Mouse (Mus musculus) neural tube, embryonic 15.5 days (tissue): ENCODE data around the gene Sdad1. TPM values are rescaled to one million over a fixed set of nuclear protein-coding genes. Genes with fewer than 3 reads are reported as not detected.
A peak's percentile ranks its signal among the peaks of the same experiment; 100 is the strongest.
"Not testable (repeated sequence)": the region's sequence is repeated elsewhere in the genome, so short reads cannot be mapped to it uniquely, and the experiment has no call there.

ENCODE experiments used
- ATAC-seq: fragments of 200-750 bp; cut with Nextera tagmentation; 2 replicates; pipeline ENCODE4 v1.8.0; 2017; ENCODE audit warnings: mild to moderate bottlenecking, moderate TSS enrichment, moderate library complexity; ENCODE audit not compliant: low FRiP score
- H3K27ac ChIP-seq: fragments of 300-500 bp; sonication (generic); replicated peaks from 2 replicates; pipeline ENCODE4 v1.5.1; 2015; ENCODE audit warnings: mild to moderate bottlenecking, inconsistent platforms
- H3K27me3 ChIP-seq: fragments of 300-500 bp; sonication (generic); replicated peaks from 2 replicates; pipeline ENCODE4 v1.6.1; 2015; ENCODE audit warnings: inconsistent platforms
- H3K36me3 ChIP-seq: fragments of 300-500 bp; sonication (generic); 2 replicates; pipeline ENCODE4 v1.6.1; 2015; ENCODE audit warnings: inconsistent platforms
- H3K4me1 ChIP-seq: fragments of 300-500 bp; sonication (generic); 2 replicates; pipeline ENCODE4 v1.6.1; 2015; ENCODE audit warnings: inconsistent platforms
- H3K4me2 ChIP-seq: fragments of 300-500 bp; sonication (generic); 2 replicates; pipeline ENCODE4 v1.6.1; 2015; ENCODE audit warnings: inconsistent platforms, mild to moderate bottlenecking, moderate library complexity
- H3K4me3 ChIP-seq: fragments of 300-500 bp; sonication (generic); replicated peaks from 2 replicates; pipeline ENCODE4 v1.5.1; 2015; ENCODE audit warnings: mild to moderate bottlenecking, inconsistent platforms
- H3K9ac ChIP-seq: fragments of 300-500 bp; sonication (generic); replicated peaks from 2 replicates; pipeline ENCODE4 v1.6.1; 2015; ENCODE audit warnings: mild to moderate bottlenecking, inconsistent platforms
- H3K9me3 ChIP-seq: fragments of 300-500 bp; sonication (generic); replicated peaks from 2 replicates; pipeline ENCODE4 v1.6.1; 2016; ENCODE audit warnings: inconsistent platforms
- WGBS: fragments of 180-500 bp; shearing (Covaris S2); methylation state at CpG from one replicate; pipeline ENCODE4 v1.1.7; 2015; ENCODE audit warnings: mixed read lengths; 5-methylcytosine and 5-hydroxymethylcytosine counted together
- polyA plus RNA-seq: library from polyadenylated mRNA; unstranded; fragments of >200 nt; fragmentation: Nextera tagmentation; extraction: Ambion mirVana; gene quantifications from 2 replicates; pipeline ENCODE4 v1.2.1, GENCODE M21; 2015

The Sdad1 gene
- 27.8 and 34.8 TPM in 2 replicates for polyA plus RNA-seq

- peak within 1 kb of the TSS; percentile 74 for H3K4me2 ChIP-seq
- peaks cover 21% of the 10 kb centered on the region for H3K4me1 ChIP-seq
- peak within 1 kb of the TSS; percentile 82 for H3K27ac ChIP-seq
- peaks cover 7% of the 10 kb centered on the region for H3K36me3 ChIP-seq
- no peaks in the 10 kb centered on the region for H3K9me3 ChIP-seq
- no peaks in the 10 kb centered on the region for H3K27me3 ChIP-seq
- ATAC-seq, result peak; percentile 96
- H3K9ac ChIP-seq, result peak within 1 kb of the TSS; percentile 78
- peak within 1 kb of the TSS; percentile 94 for H3K4me3 ChIP-seq
- 2% methylated on average over 41 of the region's 41 CpGs for WGBS
Observed at GRCm38 (mm10) chr5:92309681-92310511, at the start of gene Sdad1. Sdad1 (minus strand) TSS chr5:92310479.

- Histone ChIP-seq H3K4me2 (no peak overlapping the region), H3K9ac (no peak overlapping the region), H3K27ac (no peak overlapping the region), H3K4me3 (no peak overlapping the region), H3K4me1 (no peaks in the 10 kb centered on the region), H3K27me3 (no peaks in the 10 kb centered on the region), H3K36me3 (no peaks in the 10 kb centered on the region), H3K9me3 (no peaks in the 10 kb centered on the region)
- 79% methylated on average over 11 of the region's 11 CpGs for WGBS
- ATAC-seq, result no peak
Observed at GRCm38 (mm10) chr5:92358767-92359455, 48.6 kb upstream of the Sdad1 start.

- Histone ChIP-seq H3K4me2 (no peak overlapping the region), H3K9ac (no peak overlapping the region), H3K4me1 (no peaks in the 10 kb centered on the region), H3K4me3 (no peak overlapping the region), H3K36me3 (no peaks in the 10 kb centered on the region), H3K9me3 (no peaks in the 10 kb centered on the region), H3K27ac (no peak overlapping the region), H3K27me3 (no peaks in the 10 kb centered on the region)
- ATAC-seq, result no peak
- 60% methylated on average over 11 of the region's 12 CpGs for WGBS
Observed at GRCm38 (mm10) chr5:92358033-92358432, 47.8 kb upstream of the Sdad1 start.

- Histone ChIP-seq H3K27me3 (0 out of 2 replicates have a peak, but pooled peaks cover 4% of the 10 kb centered on the region), H3K4me2 (peak overlapping the region; percentile 34), H3K9ac (no peak overlapping the region), H3K27ac (no peak overlapping the region), H3K36me3 (no peaks in the 10 kb centered on the region), H3K4me1 (peaks cover 4% of the 10 kb centered on the region), H3K4me3 (no peak overlapping the region), H3K9me3 (no peaks in the 10 kb centered on the region)
- ATAC-seq, result no peak
- WGBS, result 52% methylated on average over 11 of the region's 11 CpGs
Observed at GRCm38 (mm10) chr5:92353517-92353916, 43.2 kb upstream of the Sdad1 start.

- not testable (repeated sequence) for H3K9ac ChIP-seq, H3K36me3 ChIP-seq, H3K27me3 ChIP-seq, ATAC-seq, H3K4me3 ChIP-seq, H3K27ac ChIP-seq, H3K9me3 ChIP-seq, H3K4me2 ChIP-seq
- peaks cover 10% of the 10 kb centered on the region for H3K4me1 ChIP-seq
- WGBS, result 82% methylated on average over 4 of the region's 4 CpGs
Observed at GRCm38 (mm10) chr5:92352716-92353115, 42.4 kb upstream of the Sdad1 start.

GRCm38 (mm10) chr5:92349731-92350130, 39.5 kb upstream of the Sdad1 start:
- H3K4me3 ChIP-seq, result no peak overlapping the region
- H3K27me3 ChIP-seq, result peaks cover 6% of the 10 kb centered on the region; the same call in 1 of the 2 replicates
- no peak overlapping the region for H3K4me2 ChIP-seq
- H3K9me3 ChIP-seq, result no peaks in the 10 kb centered on the region
- H3K36me3 ChIP-seq, result no peaks in the 10 kb centered on the region
- no peak overlapping the region for H3K27ac ChIP-seq
- H3K4me1 ChIP-seq, result peaks cover 10% of the 10 kb centered on the region
- H3K9ac ChIP-seq, result no peak overlapping the region
- ATAC-seq, result no peak
- WGBS, result 82% methylated on average over 7 of the region's 7 CpGs

- H3K4me3 ChIP-seq, result peak within 1 kb of the TSS; percentile 27
- H3K27me3 ChIP-seq, result peaks cover 6% of the 10 kb centered on the region; the same call in 1 of the 2 replicates
- H3K4me2 ChIP-seq, result peak within 1 kb of the TSS; percentile 53
- H3K9ac ChIP-seq, result no peak within 1 kb of the TSS
- H3K36me3 ChIP-seq, result no peaks in the 10 kb centered on the region
- H3K4me1 ChIP-seq, result peaks cover 10% of the 10 kb centered on the region
- 16% methylated on average over 14 of the region's 14 CpGs for WGBS
- H3K27ac ChIP-seq, result no peak within 1 kb of the TSS
- H3K9me3 ChIP-seq, result no peaks in the 10 kb centered on the region
- ATAC-seq, result peak; percentile 66; the same call in 1 of the 2 replicates
Observed at GRCm38 (mm10) chr5:92348794-92349413, 38.6 kb upstream of the Sdad1 start, which contains the start of gene Cxcl10. Cxcl10 (minus strand) TSS chr5:92348889.

- Histone ChIP-seq H3K9ac (no peak overlapping the region), H3K27ac (no peak overlapping the region), H3K4me3 (no peak overlapping the region), H3K4me2 (no peak overlapping the region), H3K27me3 (peaks cover 6% of the 10 kb centered on the region; the same call in 1 of the 2 replicates), H3K4me1 (peaks cover 10% of the 10 kb centered on the region), H3K36me3 (no peaks in the 10 kb centered on the region), H3K9me3 (no peaks in the 10 kb centered on the region)
- ATAC-seq, result no peak
- WGBS, result 96% methylated on average over 8 of the region's 8 CpGs
Observed at GRCm38 (mm10) chr5:92345006-92345405, 34.7 kb upstream of the Sdad1 start.

GRCm38 (mm10) chr5:92340606-92341005, 30.3 kb upstream of the Sdad1 start:
- H3K27ac ChIP-seq, result no peak overlapping the region
- no peaks in the 10 kb centered on the region for H3K36me3 ChIP-seq
- H3K4me2 ChIP-seq, result no peak overlapping the region
- H3K4me1 ChIP-seq, result no peaks in the 10 kb centered on the region
- no peak overlapping the region for H3K4me3 ChIP-seq
- H3K9ac ChIP-seq, result no peak overlapping the region
- WGBS, result 74% methylated on average over 4 of the region's 4 CpGs
- H3K9me3 ChIP-seq, result no peaks in the 10 kb centered on the region
- H3K27me3 ChIP-seq, result no peaks in the 10 kb centered on the region
- no peak for ATAC-seq

- H3K9ac ChIP-seq, result no peak overlapping the region
- H3K4me1 ChIP-seq, result no peaks in the 10 kb centered on the region
- no peak for ATAC-seq
- no peak overlapping the region for H3K4me3 ChIP-seq
- no peak overlapping the region for H3K27ac ChIP-seq
- WGBS, result 84% methylated on average over 3 of the region's 3 CpGs
- no peak overlapping the region for H3K4me2 ChIP-seq
- no peaks in the 10 kb centered on the region for H3K9me3 ChIP-seq
- H3K36me3 ChIP-seq, result no peaks in the 10 kb centered on the region
- H3K27me3 ChIP-seq, result no peaks in the 10 kb centered on the region
Observed at GRCm38 (mm10) chr5:92336743-92337142, 26.5 kb upstream of the Sdad1 start.

- 0 out of 2 replicates have a peak overlapping the region, but pooled peaks have one; percentile 23 for H3K27ac ChIP-seq
- no peaks in the 10 kb centered on the region for H3K27me3 ChIP-seq
- ATAC-seq, result no peak
- 57% methylated on average over 9 of the region's 9 CpGs for WGBS
- no peak overlapping the region for H3K4me3 ChIP-seq
- H3K9ac ChIP-seq, result no peak overlapping the region
- H3K36me3 ChIP-seq, result no peaks in the 10 kb centered on the region
- H3K9me3 ChIP-seq, result no peaks in the 10 kb centered on the region
- H3K4me2 ChIP-seq, result peak overlapping the region; percentile 15; the same call in 1 of the 2 replicates
- no peaks in the 10 kb centered on the region for H3K4me1 ChIP-seq
Observed at GRCm38 (mm10) chr5:92332359-92332840, 22.1 kb upstream of the Sdad1 start.
